Mouse (Mus musculus) forebrain, embryonic 14.5 days (tissue): ENCODE data around the gene Vav3. TPM values are rescaled to one million over a fixed set of nuclear protein-coding genes. Genes with fewer than 3 reads are reported as not detected.

Source experiments
- ATAC-seq: fragments of 200-750 bp; cut with Nextera tagmentation; 2 replicates; pipeline ENCODE4 v1.8.0; 2017; ENCODE audit warnings: mild to moderate bottlenecking, moderate library complexity
- DNase-seq: peaks from one replicate; pipeline ENCODE4 v3.0.0-alpha.2; 2015; ENCODE audit warnings: low spot score
- H3K27ac ChIP-seq: fragments of 300-500 bp; sonication (generic); 2 replicates; pipeline ENCODE4 v1.5.1; 2014; ENCODE audit warnings: low read depth, mild to moderate bottlenecking, control low read depth, low read length, moderate library complexity
- H3K27me3 ChIP-seq: fragments of 300-500 bp; sonication (generic); replicated peaks from 2 replicates; pipeline ENCODE4 v1.6.1; 2014; ENCODE audit warnings: low read length, control low read depth, mixed read lengths; ENCODE audit not compliant: control insufficient read depth, insufficient read depth
- H3K36me3 ChIP-seq: fragments of 300-500 bp; sonication (generic); 2 replicates; pipeline ENCODE4 v1.6.1; 2014; ENCODE audit warnings: low read length, control low read depth; ENCODE audit not compliant: control insufficient read depth, insufficient read depth
- H3K4me1 ChIP-seq: fragments of 300-500 bp; sonication (generic); 2 replicates; pipeline ENCODE4 v1.6.1; 2014; ENCODE audit warnings: antibody characterized with exemption, low read length, control low read depth; ENCODE audit not compliant: control insufficient read depth, insufficient read depth
- H3K4me2 ChIP-seq: fragments of 300-500 bp; sonication (generic); 2 replicates; pipeline ENCODE4 v1.6.1; 2014; ENCODE audit warnings: mild to moderate bottlenecking, control low read depth, low read length
- H3K4me3 ChIP-seq: fragments of 300-500 bp; sonication (generic); 2 replicates; pipeline ENCODE4 v1.5.1; 2014; ENCODE audit warnings: low read depth, low read length, control low read depth
- H3K9ac ChIP-seq: fragments of 300-500 bp; sonication (generic); 2 replicates; pipeline ENCODE4 v1.6.1; 2014; ENCODE audit warnings: mild to moderate bottlenecking, low read length, control low read depth, moderate library complexity
- H3K9me3 ChIP-seq: fragments of 300-500 bp; sonication (generic); replicated peaks from 2 replicates; pipeline ENCODE4 v1.6.1; 2016; ENCODE audit warnings: low read length, control low read depth, mixed read lengths; ENCODE audit not compliant: control insufficient read depth
- WGBS: fragments of 180-500 bp; shearing (Covaris S2); extraction: QIAGEN DNeasy Blood & Tissue Kit; methylation state at CpG from one replicate; pipeline ENCODE4 v1.1.7; 2014; 5-methylcytosine and 5-hydroxymethylcytosine counted together
- polyA plus RNA-seq: library from polyadenylated mRNA; unstranded; fragments of >200 nt; fragmentation: Nextera tagmentation; extraction: Ambion mirVana; gene quantifications from 2 replicates; pipeline ENCODE4 v1.2.1, GENCODE M21; 2014

Gene Vav3
- polyA plus RNA-seq, 1 experiment from 2014 or later, result 7.5 TPM

DNA sequence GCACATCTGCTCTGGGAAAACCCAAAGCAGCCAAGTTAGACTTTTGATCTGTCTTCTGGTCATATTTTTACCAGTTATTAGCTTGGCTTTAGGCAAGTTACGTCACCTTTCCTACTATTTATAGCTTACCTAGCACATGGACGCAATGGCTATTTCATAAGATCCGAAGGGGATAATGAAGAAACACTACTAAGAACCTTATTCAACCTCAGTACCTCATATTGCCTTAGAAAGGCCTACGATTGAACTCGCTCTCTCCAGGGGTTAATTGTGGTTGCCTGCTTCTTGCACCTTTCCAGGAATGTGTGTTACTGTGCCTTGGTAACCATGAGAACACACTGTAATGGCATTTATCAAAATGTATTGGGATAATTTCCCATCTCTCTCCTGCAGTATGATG lies 61.1 kb downstream of the Vav3 start:
- no peak for ATAC-seq
- H3K4me1 ChIP-seq, result no peaks in the 10 kb centered on the region
- DNase-seq, result no peak
- H3K9me3 ChIP-seq, result no peaks in the 10 kb centered on the region
- H3K27ac ChIP-seq, result no peak overlapping the region
- WGBS, result 93% methylated on average over 5 of the region's 5 CpGs
- no peak overlapping the region for H3K9ac ChIP-seq
- no peak overlapping the region for H3K4me2 ChIP-seq
- no peaks in the 10 kb centered on the region for H3K36me3 ChIP-seq
- H3K27me3 ChIP-seq, result no peaks in the 10 kb centered on the region
- no peak overlapping the region for H3K4me3 ChIP-seq

DNA sequence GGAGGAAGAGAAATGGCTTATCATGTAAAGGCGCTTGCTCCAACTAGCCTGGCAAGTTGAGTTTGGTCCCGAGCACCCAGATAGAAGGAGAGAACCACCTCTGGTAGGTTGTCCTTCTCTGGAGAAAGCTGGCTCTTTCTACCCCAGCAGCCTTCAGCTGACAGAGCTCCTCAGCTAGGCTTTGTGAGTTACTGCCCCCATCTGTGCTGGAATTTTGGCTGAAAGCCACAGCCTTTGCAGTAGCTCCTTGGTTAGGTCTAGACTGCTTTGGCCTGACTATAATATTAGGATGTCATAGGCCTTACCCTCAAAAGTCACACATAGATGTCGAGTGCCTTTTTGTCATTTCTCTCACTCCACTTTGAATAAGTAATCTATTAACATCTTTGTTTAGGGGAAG lies 70.8 kb downstream of the Vav3 start:
- Histone ChIP-seq H3K4me1 (no peaks in the 10 kb centered on the region), H3K4me3 (no peak overlapping the region), H3K9me3 (no peaks in the 10 kb centered on the region), H3K36me3 (no peaks in the 10 kb centered on the region), H3K9ac (no peak overlapping the region), H3K27me3 (no peaks in the 10 kb centered on the region), H3K27ac (no peak overlapping the region), H3K4me2 (no peak overlapping the region)
- ATAC-seq, result no peak
- 92% methylated on average over 3 of the region's 3 CpGs for WGBS
- no peak for DNase-seq

DNA sequence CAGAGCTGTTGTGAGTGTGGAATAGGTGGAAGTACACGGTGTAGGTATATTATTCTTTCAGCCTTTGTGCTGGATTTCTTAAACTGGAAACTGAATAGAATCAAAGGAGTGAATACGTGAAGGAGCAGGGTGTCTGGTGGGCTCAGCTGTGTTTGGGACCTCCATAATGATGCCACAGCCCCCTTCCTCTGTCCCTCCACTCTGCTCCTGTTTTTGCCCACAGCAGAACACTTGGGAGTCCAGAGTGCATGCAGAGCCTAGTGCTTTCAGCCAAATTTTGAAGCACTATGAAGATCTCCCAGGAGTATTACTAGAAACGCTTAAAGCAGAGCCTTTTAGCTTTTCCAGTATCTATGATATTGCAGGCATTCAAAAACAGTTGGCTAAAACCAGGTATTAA lies 80.0 kb downstream of the Vav3 start:
- Histone ChIP-seq H3K9ac (no peak overlapping the region), H3K4me3 (no peak overlapping the region), H3K9me3 (no peaks in the 10 kb centered on the region), H3K4me2 (no peak overlapping the region), H3K36me3 (no peaks in the 10 kb centered on the region), H3K27ac (no peak overlapping the region), H3K4me1 (peaks cover 2% of the 10 kb centered on the region; the same call in 1 of the 2 replicates), H3K27me3 (no peaks in the 10 kb centered on the region)
- ATAC-seq (no peak), DNase-seq (no peak)
- 48% methylated on average over 3 of the region's 3 CpGs for WGBS

DNA sequence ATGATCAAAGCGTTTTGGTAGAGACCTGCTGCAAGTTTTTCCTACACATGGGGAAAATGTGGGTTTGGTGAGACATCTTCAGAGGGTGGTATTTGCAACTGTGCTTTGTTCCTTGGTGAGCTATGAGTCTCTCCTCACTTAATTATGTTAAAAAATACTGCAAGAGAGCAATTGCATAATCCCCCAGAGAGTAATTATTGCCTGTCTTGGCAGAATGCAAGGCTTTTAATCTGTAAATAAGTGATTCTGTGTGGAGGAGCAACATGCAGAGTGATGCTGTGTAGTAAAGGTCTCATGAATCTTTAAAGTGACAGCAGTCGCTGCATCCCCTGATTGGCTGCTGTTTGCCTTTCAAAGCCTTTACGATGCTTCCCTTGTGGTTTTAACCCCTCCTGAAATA lies 80.6 kb downstream of the Vav3 start:
- WGBS, result 52% methylated on average over 3 of the region's 3 CpGs
- Histone ChIP-seq H3K9ac (no peak overlapping the region), H3K27me3 (no peaks in the 10 kb centered on the region), H3K9me3 (no peaks in the 10 kb centered on the region), H3K4me2 (no peak overlapping the region), H3K4me3 (no peak overlapping the region), H3K36me3 (no peaks in the 10 kb centered on the region), H3K27ac (no peak overlapping the region), H3K4me1 (peaks cover 2% of the 10 kb centered on the region; the same call in 1 of the 2 replicates)
- peak; percentile 44; the same call in 1 of the 2 replicates for ATAC-seq
- peak; percentile 59 for DNase-seq

DNA sequence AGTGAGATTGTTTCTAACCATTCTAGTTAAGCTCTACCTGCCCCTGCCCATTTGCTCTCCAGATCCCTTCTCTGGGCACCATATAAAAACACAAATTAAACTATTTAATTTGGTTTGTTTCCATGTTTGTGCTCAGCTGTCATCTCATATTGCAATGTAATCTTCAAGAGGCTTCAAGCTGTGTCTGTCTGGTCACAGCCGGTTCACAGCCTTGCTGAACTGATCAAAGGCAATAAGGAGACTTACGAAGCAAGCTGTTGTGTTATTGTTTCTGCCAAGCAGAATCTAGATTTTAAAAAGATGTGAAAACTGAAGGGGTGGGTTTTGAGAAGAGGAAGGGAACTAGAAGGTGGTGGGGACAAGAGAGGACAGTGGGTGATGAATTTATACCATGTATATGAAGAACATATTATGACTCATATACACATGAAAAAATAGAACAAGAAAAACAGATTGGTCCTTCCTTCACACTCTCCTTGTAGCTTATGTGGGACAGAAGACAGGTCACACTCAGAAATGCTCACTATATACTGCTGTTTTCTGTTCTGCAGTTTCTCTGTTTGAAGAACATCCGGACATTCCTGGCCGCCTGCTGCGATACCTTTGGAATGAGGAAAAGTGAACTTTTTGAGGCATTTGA lies 83.1 kb downstream of the Vav3 start:
- ATAC-seq, result no peak

DNA sequence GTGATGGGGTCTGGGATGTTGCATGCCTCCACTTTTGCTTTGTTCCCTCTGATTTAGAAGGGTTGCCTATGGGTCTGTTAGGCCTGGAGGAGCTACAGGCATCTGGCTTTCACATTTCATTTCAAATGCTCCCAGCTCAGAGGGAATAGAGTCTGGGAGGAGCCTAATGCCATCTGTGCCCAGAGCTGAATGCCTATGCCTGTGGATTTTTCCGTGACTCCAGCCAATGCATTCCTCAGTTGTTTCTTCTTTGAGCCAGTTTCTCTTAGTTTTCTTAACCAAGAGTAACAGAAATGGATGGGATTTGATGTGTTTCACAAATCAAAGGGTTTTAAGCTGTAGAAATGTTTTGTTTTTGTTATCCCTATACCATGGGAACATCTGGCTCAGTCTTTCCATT lies 90.8 kb downstream of the Vav3 start:
- H3K9ac ChIP-seq, result no peak overlapping the region
- H3K27ac ChIP-seq, result no peak overlapping the region
- ATAC-seq, result no peak
- H3K4me1 ChIP-seq, result no peaks in the 10 kb centered on the region
- DNase-seq, result peak; percentile 32
- no peak overlapping the region for H3K4me2 ChIP-seq
- WGBS, result 64% methylated on average over 1 of the region's 1 CpGs
- H3K9me3 ChIP-seq, result no peaks in the 10 kb centered on the region
- H3K27me3 ChIP-seq, result no peaks in the 10 kb centered on the region
- no peaks in the 10 kb centered on the region for H3K36me3 ChIP-seq
- H3K4me3 ChIP-seq, result no peak overlapping the region

More for the DNA sequence above, 83.1 kb downstream of the Vav3 start:
- Histone ChIP-seq H3K4me2 (no peak overlapping the region), H3K9ac (no peak overlapping the region), H3K4me1 (peaks cover 2% of the 10 kb centered on the region; the same call in 1 of the 2 replicates), H3K27ac (no peak overlapping the region), H3K9me3 (no peaks in the 10 kb centered on the region), H3K36me3 (no peaks in the 10 kb centered on the region), H3K4me3 (no peak overlapping the region), H3K27me3 (no peaks in the 10 kb centered on the region)
- DNase-seq, result no peak
- WGBS, result 81% methylated on average over 5 of the region's 5 CpGs

DNA sequence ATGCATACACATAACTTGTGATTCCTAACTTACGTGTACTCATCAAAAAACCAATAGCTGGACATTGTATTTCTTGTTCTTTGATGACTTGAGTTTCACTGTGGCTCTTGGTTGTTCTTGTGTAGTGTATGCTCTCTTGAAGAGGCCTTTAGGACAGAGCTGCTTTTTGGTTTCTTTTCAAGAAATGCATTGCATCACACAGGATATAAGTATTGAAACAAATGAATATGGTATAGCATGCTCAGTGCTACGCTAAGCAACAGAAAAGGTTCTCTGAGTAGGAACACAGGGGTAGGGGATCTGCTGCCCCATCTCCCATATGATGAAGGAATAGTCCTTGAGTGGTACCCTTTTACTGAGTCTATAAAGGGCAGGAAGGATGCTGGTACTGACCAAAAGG lies 98.1 kb downstream of the Vav3 start:
- no peaks in the 10 kb centered on the region for H3K27me3 ChIP-seq
- no peak for ATAC-seq

DNA sequence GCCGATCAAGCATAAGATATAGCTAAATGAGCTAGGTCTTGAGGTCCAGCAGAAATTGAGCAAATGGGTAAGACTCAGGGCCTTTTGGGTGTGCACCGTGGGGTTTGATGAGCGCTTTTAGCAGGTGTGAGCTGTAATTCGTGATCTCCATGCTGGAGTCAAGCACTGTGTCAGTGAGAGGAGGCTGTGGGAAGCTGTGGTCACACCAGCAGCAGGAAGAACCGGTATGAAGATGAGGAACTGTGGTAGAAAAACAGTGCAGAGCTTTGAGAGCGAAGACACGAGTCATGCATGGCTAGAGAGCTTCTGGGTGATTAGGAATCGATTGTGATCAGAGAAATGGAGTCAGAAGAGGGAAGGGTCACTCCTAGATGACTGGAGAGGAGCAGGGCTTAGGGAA lies 98.8 kb downstream of the Vav3 start:
- ATAC-seq, result no peak
- H3K27me3 ChIP-seq, result no peaks in the 10 kb centered on the region
- no peaks in the 10 kb centered on the region for H3K4me1 ChIP-seq
- H3K36me3 ChIP-seq, result no peaks in the 10 kb centered on the region
- 91% methylated on average over 8 of the region's 8 CpGs for WGBS
- no peaks in the 10 kb centered on the region for H3K9me3 ChIP-seq
- H3K9ac ChIP-seq, result no peak overlapping the region
- DNase-seq, result no peak
- no peak overlapping the region for H3K4me3 ChIP-seq
- no peak overlapping the region for H3K4me2 ChIP-seq
- H3K27ac ChIP-seq, result no peak overlapping the region

More for the DNA sequence above, 98.1 kb downstream of the Vav3 start:
- no peak overlapping the region for H3K4me3 ChIP-seq
- H3K27ac ChIP-seq, result no peak overlapping the region
- no peaks in the 10 kb centered on the region for H3K9me3 ChIP-seq
- no peaks in the 10 kb centered on the region for H3K36me3 ChIP-seq
- H3K4me1 ChIP-seq, result no peaks in the 10 kb centered on the region
- H3K4me2 ChIP-seq, result no peak overlapping the region
- no peak overlapping the region for H3K9ac ChIP-seq
- 96% methylated on average over 2 of the region's 2 CpGs for WGBS
- DNase-seq, result no peak

DNA sequence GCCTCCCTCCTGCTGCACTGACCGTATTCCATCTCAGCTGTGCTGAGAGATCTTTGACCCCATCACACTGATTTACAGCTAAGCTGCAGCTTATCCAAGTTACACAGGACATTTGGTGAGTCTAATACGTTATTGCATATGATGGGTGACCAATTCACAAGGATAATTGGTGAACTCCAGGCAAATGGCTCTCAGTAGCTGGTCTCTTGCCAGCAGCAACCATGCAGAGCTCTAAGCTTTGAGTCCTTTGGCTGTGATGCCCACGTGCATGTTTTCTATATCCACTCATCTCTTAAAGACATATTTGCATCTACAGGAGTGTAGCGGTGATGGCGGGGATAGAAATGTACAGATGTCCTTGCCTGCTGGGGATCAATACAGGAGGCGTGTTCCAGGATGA lies 99.5 kb downstream of the Vav3 start:
- DNase-seq, result no peak
- H3K4me3 ChIP-seq, result no peak overlapping the region
- no peak overlapping the region for H3K9ac ChIP-seq

More for the DNA sequence above, 99.5 kb downstream of the Vav3 start:
- Histone ChIP-seq H3K27me3 (no peaks in the 10 kb centered on the region), H3K27ac (no peak overlapping the region), H3K9me3 (no peaks in the 10 kb centered on the region), H3K36me3 (no peaks in the 10 kb centered on the region), H3K4me2 (no peak overlapping the region), H3K4me1 (no peaks in the 10 kb centered on the region)
- ATAC-seq, result no peak
- WGBS, result 78% methylated on average over 6 of the region's 6 CpGs
